Mouse (Mus musculus): Measurements from ENCODE around the gene Tsc22d2.
"Not testable (repeated sequence)": the region's sequence is repeated elsewhere in the genome, so short reads cannot be mapped to it uniquely, and the experiment has no call there.

Tsc22d2 gene

GRCm38 (mm10) chr3:58428861-58429260, 14.3 kb downstream of the Tsc22d2 start:
- DNase-seq (ENCODE audit: low read depth): no peak

- no peak for DNase-seq (ENCODE audit: low read depth)
Measured at GRCm38 (mm10) chr3:58434414-58434813, 19.9 kb downstream of the Tsc22d2 start.

- peak; percentile 57 for DNase-seq (ENCODE audit: low read depth)
Measured at GRCm38 (mm10) chr3:58448230-58448629, 33.7 kb downstream of the Tsc22d2 start.

GRCm38 (mm10) chr3:58449487-58449886, 35.0 kb downstream of the Tsc22d2 start:
- no peak for DNase-seq (ENCODE audit: low read depth)

- peak; percentile 81 for DNase-seq (ENCODE audit: low read depth)
Measured at GRCm38 (mm10) chr3:58454414-58455205, 40.1 kb downstream of the Tsc22d2 start.

GRCm38 (mm10) chr3:58455255-58455654, 40.7 kb downstream of the Tsc22d2 start:
- DNase-seq (ENCODE audit: low read depth): no peak

GRCm38 (mm10) chr3:58469655-58470437, 55.3 kb downstream of the Tsc22d2 start:
- no peak for DNase-seq (ENCODE audit: low read depth)

GRCm38 (mm10) chr3:58475298-58475697, 60.8 kb downstream of the Tsc22d2 start:
- not testable (repeated sequence) for DNase-seq (ENCODE audit: low read depth)

- no peak for DNase-seq (ENCODE audit: low read depth)
Measured at GRCm38 (mm10) chr3:58478755-58479455, 64.4 kb downstream of the Tsc22d2 start.

- DNase-seq (ENCODE audit: low read depth): peak; percentile 36
Measured at GRCm38 (mm10) chr3:58485883-58486282, 71.4 kb downstream of the Tsc22d2 start.

GRCm38 (mm10) chr3:58487121-58487520, 72.6 kb downstream of the Tsc22d2 start:
- no peak for DNase-seq (ENCODE audit: low read depth)

GRCm38 (mm10) chr3:58487999-58488775, 73.7 kb downstream of the Tsc22d2 start:
- DNase-seq (ENCODE audit: low read depth): no peak

- no peak for DNase-seq (ENCODE audit: low read depth)
Measured at GRCm38 (mm10) chr3:58490787-58491186, 76.3 kb downstream of the Tsc22d2 start.

GRCm38 (mm10) chr3:58493621-58494020, 79.1 kb downstream of the Tsc22d2 start:
- DNase-seq (ENCODE audit: low read depth): no peak

- DNase-seq (ENCODE audit: low read depth): no peak
Measured at GRCm38 (mm10) chr3:58501961-58502360, 87.4 kb downstream of the Tsc22d2 start.

- DNase-seq (ENCODE audit: low read depth): no peak
Measured at GRCm38 (mm10) chr3:58503720-58504333, 89.3 kb downstream of the Tsc22d2 start.

- DNase-seq (ENCODE audit: low read depth): no peak
Measured at GRCm38 (mm10) chr3:58504676-58505075, 90.2 kb downstream of the Tsc22d2 start.

GRCm38 (mm10) chr3:58508020-58508750, 93.7 kb downstream of the Tsc22d2 start:
- DNase-seq (ENCODE audit: low read depth): no peak

GRCm38 (mm10) chr3:58511581-58511980, 97.1 kb downstream of the Tsc22d2 start:
- DNase-seq (ENCODE audit: low read depth): no peak

- no peak for DNase-seq (ENCODE audit: low read depth)
Measured at GRCm38 (mm10) chr3:58512740-58513139, 98.2 kb downstream of the Tsc22d2 start.

GRCm38 (mm10) chr3:58513483-58513882, 99.0 kb downstream of the Tsc22d2 start:
- no peak for DNase-seq (ENCODE audit: low read depth)
